Mouse (Mus musculus): ENCODE results near the gene Ttyh2. TPM values are rescaled to one million over a fixed set of nuclear protein-coding genes. Genes with fewer than 3 reads are reported as not detected.

Gene Ttyh2
- total and polyA plus RNA-seq, 2 experiments = 25.6 to 66.9 TPM

GRCm38 (mm10) chr11:114698496-114698895 lies 23.3 kb downstream of the Ttyh2 start:
- no peak overlapping the region for H3K4me3 ChIP-seq (ENCODE audit: insufficient read depth, low read depth, low read length)
- H3K79me2 ChIP-seq (ENCODE audit: control insufficient read depth, insufficient read depth, low read length) = no peaks in the 10 kb centered on the region
- H3K27ac ChIP-seq (replicated peaks; ENCODE audit: insufficient read depth, low read depth, low read length) = no peak overlapping the region
- 94% methylated on average over 7 of the region's 7 CpGs for WGBS
- no peak for TF ChIP-seq POLR2A (IDR thresholded peaks at IDR 0.05; ENCODE audit: extremely low read depth, insufficient read depth, low read length)
- TF ChIP-seq CTCF (IDR thresholded peaks at IDR 0.05; ENCODE audit: low read depth, low read length) = no peak
- no peaks in the 10 kb centered on the region for H3K27me3 ChIP-seq (ENCODE audit: control insufficient read depth, insufficient read depth, low read length)
- DNase-seq (ENCODE audit: extremely low read depth, low read depth, low spot score) = no peak
- H3K9ac ChIP-seq (ENCODE audit: low read depth, low read length) = no peak overlapping the region
- H3K36me3 ChIP-seq (ENCODE audit: control insufficient read depth, insufficient read depth, low read length) = peaks cover 26% of the 10 kb centered on the region
- no peaks in the 10 kb centered on the region for H3K4me1 ChIP-seq (ENCODE audit: control insufficient read depth, insufficient read depth, low read length)

GRCm38 (mm10) chr11:114699511-114699910 lies 24.3 kb downstream of the Ttyh2 start:
- TF ChIP-seq POLR2A (IDR thresholded peaks at IDR 0.05; ENCODE audit: extremely low read depth, insufficient read depth, low read length) = no peak
- Histone ChIP-seq H3K79me2 (ENCODE audit: control insufficient read depth, insufficient read depth, low read length) (no peaks in the 10 kb centered on the region), H3K4me3 (ENCODE audit: insufficient read depth, low read depth, low read length) (no peak overlapping the region), H3K4me1 (ENCODE audit: control insufficient read depth, insufficient read depth, low read length) (no peaks in the 10 kb centered on the region), H3K27ac (replicated peaks; ENCODE audit: insufficient read depth, low read depth, low read length) (no peak overlapping the region), H3K27me3 (ENCODE audit: control insufficient read depth, insufficient read depth, low read length) (no peaks in the 10 kb centered on the region), H3K36me3 (ENCODE audit: control insufficient read depth, insufficient read depth, low read length) (peaks cover 22% of the 10 kb centered on the region), H3K9ac (ENCODE audit: low read depth, low read length) (no peak overlapping the region)
- 89% methylated on average over 12 of the region's 12 CpGs for WGBS
- DNase-seq (ENCODE audit: extremely low read depth, low read depth, low spot score) = no peak

- Histone ChIP-seq H3K27ac (replicated peaks; ENCODE audit: insufficient read depth, low read depth, low read length) (no peak overlapping the region), H3K9ac (ENCODE audit: low read depth, low read length) (no peak overlapping the region), H3K79me2 (ENCODE audit: control insufficient read depth, insufficient read depth, low read length) (no peaks in the 10 kb centered on the region), H3K4me1 (ENCODE audit: control insufficient read depth, insufficient read depth, low read length) (no peaks in the 10 kb centered on the region), H3K27me3 (ENCODE audit: control insufficient read depth, insufficient read depth, low read length) (no peaks in the 10 kb centered on the region), H3K4me3 (ENCODE audit: insufficient read depth, low read depth, low read length) (no peak overlapping the region), H3K36me3 (ENCODE audit: control insufficient read depth, insufficient read depth, low read length) (peaks cover 19% of the 10 kb centered on the region)
- TF ChIP-seq CTCF (IDR thresholded peaks at IDR 0.05; ENCODE audit: low read depth, low read length) = no peak
- TF ChIP-seq POLR2A (IDR thresholded peaks at IDR 0.05; ENCODE audit: extremely low read depth, insufficient read depth, low read length) = no peak
- DNase-seq (ENCODE audit: extremely low read depth, low read depth, low spot score) = no peak
- 92% methylated on average over 15 of the region's 15 CpGs for WGBS
These were observed 27.2 kb downstream of the Ttyh2 start for GRCm38 (mm10) chr11:114702311-114702995.

- H3K9ac ChIP-seq (ENCODE audit: low read depth, low read length) = no peak overlapping the region
- no peak overlapping the region for H3K4me3 ChIP-seq (ENCODE audit: insufficient read depth, low read depth, low read length)
- no peaks in the 10 kb centered on the region for H3K4me1 ChIP-seq (ENCODE audit: control insufficient read depth, insufficient read depth, low read length)
- no peak overlapping the region for H3K27ac ChIP-seq (replicated peaks; ENCODE audit: insufficient read depth, low read depth, low read length)
- no peak for DNase-seq (ENCODE audit: extremely low read depth, low read depth, low spot score)
- no peaks in the 10 kb centered on the region for H3K27me3 ChIP-seq (ENCODE audit: control insufficient read depth, insufficient read depth, low read length)
- H3K79me2 ChIP-seq (ENCODE audit: control insufficient read depth, insufficient read depth, low read length) = no peaks in the 10 kb centered on the region
- 84% methylated on average over 6 of the region's 6 CpGs for WGBS
- peaks cover 21% of the 10 kb centered on the region for H3K36me3 ChIP-seq (ENCODE audit: control insufficient read depth, insufficient read depth, low read length)
- TF ChIP-seq POLR2A (IDR thresholded peaks at IDR 0.05; ENCODE audit: extremely low read depth, insufficient read depth, low read length) (no peak), CTCF (IDR thresholded peaks at IDR 0.05; ENCODE audit: low read depth, low read length) (no peak)
These were observed 27.7 kb downstream of the Ttyh2 start for GRCm38 (mm10) chr11:114702996-114703361.

GRCm38 (mm10) chr11:114704071-114704913 lies 29.1 kb downstream of the Ttyh2 start:
- DNase-seq (ENCODE audit: extremely low read depth, low read depth, low spot score) = no peak
- Histone ChIP-seq H3K4me1 (ENCODE audit: control insufficient read depth, insufficient read depth, low read length) (no peaks in the 10 kb centered on the region), H3K4me3 (ENCODE audit: insufficient read depth, low read depth, low read length) (no peak overlapping the region), H3K27ac (replicated peaks; ENCODE audit: insufficient read depth, low read depth, low read length) (no peak overlapping the region), H3K79me2 (ENCODE audit: control insufficient read depth, insufficient read depth, low read length) (no peaks in the 10 kb centered on the region), H3K36me3 (ENCODE audit: control insufficient read depth, insufficient read depth, low read length) (peaks cover 22% of the 10 kb centered on the region), H3K27me3 (ENCODE audit: control insufficient read depth, insufficient read depth, low read length) (no peaks in the 10 kb centered on the region), H3K9ac (ENCODE audit: low read depth, low read length) (no peak overlapping the region)
- TF ChIP-seq POLR2A (IDR thresholded peaks at IDR 0.05; ENCODE audit: extremely low read depth, insufficient read depth, low read length) (no peak), CTCF (IDR thresholded peaks at IDR 0.05; ENCODE audit: low read depth, low read length) (no peak)
- 92% methylated on average over 22 of the region's 22 CpGs for WGBS

GRCm38 (mm10) chr11:114706358-114706757 lies 31.1 kb downstream of the Ttyh2 start:
- no peaks in the 10 kb centered on the region for H3K79me2 ChIP-seq (ENCODE audit: control insufficient read depth, insufficient read depth, low read length)
- DNase-seq (ENCODE audit: extremely low read depth, low read depth, low spot score) = no peak
- no peak overlapping the region for H3K9ac ChIP-seq (ENCODE audit: low read depth, low read length)
- TF ChIP-seq POLR2A (IDR thresholded peaks at IDR 0.05; ENCODE audit: extremely low read depth, insufficient read depth, low read length) (no peak), CTCF (IDR thresholded peaks at IDR 0.05; ENCODE audit: low read depth, low read length) (no peak)
- WGBS = 73% methylated on average over 5 of the region's 5 CpGs
- H3K4me3 ChIP-seq (ENCODE audit: insufficient read depth, low read depth, low read length) = no peak overlapping the region
- no peaks in the 10 kb centered on the region for H3K27me3 ChIP-seq (ENCODE audit: control insufficient read depth, insufficient read depth, low read length)
- H3K4me1 ChIP-seq (ENCODE audit: control insufficient read depth, insufficient read depth, low read length) = no peaks in the 10 kb centered on the region
- no peak overlapping the region for H3K27ac ChIP-seq (replicated peaks; ENCODE audit: insufficient read depth, low read depth, low read length)
- H3K36me3 ChIP-seq (ENCODE audit: control insufficient read depth, insufficient read depth, low read length) = peaks cover 22% of the 10 kb centered on the region

Data from liver, adult 2 months (tissue).